Mouse (Mus musculus): ENCODE data around the gene P4hb. TPM values are rescaled to one million over a fixed set of nuclear protein-coding genes. Genes with fewer than 3 reads are reported as not detected.
"Not testable (repeated sequence)": the region's sequence is repeated elsewhere in the genome, so short reads cannot be mapped to it uniquely, and the experiment has no call there.

The P4hb gene
- polyA plus RNA-seq, 1 experiment from 2014 or later: 329 TPM

DNA sequence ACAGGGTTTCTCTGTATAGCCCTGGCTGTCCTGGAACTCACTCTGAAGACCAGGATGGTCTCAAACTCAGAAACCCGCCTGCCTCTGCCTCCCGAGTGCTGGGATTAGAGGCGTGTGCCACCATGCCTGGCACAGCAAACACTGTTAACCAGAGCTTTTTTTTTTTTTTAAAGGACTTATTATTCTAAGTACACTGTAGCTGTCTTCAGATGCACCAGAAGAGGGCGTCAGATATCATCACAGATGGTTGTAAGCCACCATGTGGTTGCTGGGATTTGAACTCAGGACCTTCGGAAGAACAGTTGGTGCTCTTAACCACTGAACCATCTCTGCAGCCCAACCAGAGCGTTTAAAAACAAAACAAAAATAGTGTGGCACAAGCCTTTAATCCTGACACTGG, 14.2 kb downstream of the P4hb start:
- not testable (repeated sequence) for H3K9ac ChIP-seq; ATAC-seq (ENCODE audit: low read depth); H3K27ac ChIP-seq (replicated peaks); H3K4me3 ChIP-seq; H3K27me3 ChIP-seq; H3K4me1 ChIP-seq (replicated peaks); H3K4me2 ChIP-seq; H3K9me3 ChIP-seq
- 89% methylated on average over 6 of the region's 6 CpGs for WGBS
- H3K36me3 ChIP-seq: peaks cover 54% of the 10 kb centered on the region

DNA sequence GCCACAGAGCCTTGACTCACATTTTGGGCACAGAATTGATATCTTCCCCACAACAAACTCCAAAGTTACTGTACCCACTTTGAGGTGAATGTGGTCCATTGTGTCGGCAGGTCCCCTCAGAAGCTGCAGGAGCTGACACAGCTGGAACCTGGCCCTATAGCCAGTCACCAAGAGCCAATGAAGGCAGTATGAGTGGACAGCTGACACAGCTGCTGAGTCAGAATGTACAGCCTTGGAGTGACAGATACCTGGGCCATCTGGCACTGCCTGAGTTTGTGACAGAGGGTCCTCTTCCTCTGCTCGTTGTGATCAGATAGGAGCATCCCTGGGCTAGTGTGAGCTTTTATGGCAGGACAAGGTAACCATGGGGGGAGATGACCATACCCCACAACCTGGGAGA, 17.8 kb downstream of the P4hb start:
- Histone ChIP-seq H3K4me1 (replicated peaks) (peaks cover 3% of the 10 kb centered on the region), H3K36me3 (peaks cover 18% of the 10 kb centered on the region), H3K27ac (replicated peaks) (no peak overlapping the region), H3K9me3 (no peaks in the 10 kb centered on the region), H3K4me3 (no peak overlapping the region), H3K4me2 (no peak overlapping the region), H3K9ac (no peak overlapping the region), H3K27me3 (no peaks in the 10 kb centered on the region)
- no peak for ATAC-seq (ENCODE audit: low read depth)
- WGBS: 75% methylated on average over 2 of the region's 2 CpGs

DNA sequence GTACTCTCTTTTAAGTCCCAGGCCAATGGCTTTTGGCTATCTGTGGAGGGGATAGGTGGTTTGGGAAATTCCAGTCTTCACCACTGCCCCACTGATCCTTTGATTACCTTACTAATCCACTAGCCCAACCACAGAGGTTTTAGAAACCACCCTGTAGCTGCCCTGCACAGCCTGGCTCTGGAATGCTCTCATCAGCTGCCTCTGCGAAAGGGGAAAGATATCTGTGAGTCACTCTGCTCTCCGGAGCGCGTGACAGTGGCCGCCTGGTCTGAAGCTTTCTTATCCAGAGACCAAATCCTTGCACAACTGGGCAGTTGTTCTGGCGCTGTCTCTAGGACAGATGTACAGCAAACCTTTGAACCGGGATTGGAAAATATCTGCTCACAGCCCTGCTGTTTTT, 18.2 kb downstream of the P4hb start:
- no peak for ATAC-seq (ENCODE audit: low read depth)
- no peak overlapping the region for H3K27ac ChIP-seq (replicated peaks)
- H3K9ac ChIP-seq: no peak overlapping the region
- H3K36me3 ChIP-seq: peaks cover 14% of the 10 kb centered on the region
- no peak overlapping the region for H3K4me2 ChIP-seq
- H3K27me3 ChIP-seq: no peaks in the 10 kb centered on the region
- 89% methylated on average over 7 of the region's 7 CpGs for WGBS
- H3K4me1 ChIP-seq (replicated peaks): peaks cover 7% of the 10 kb centered on the region
- no peak overlapping the region for H3K4me3 ChIP-seq
- H3K9me3 ChIP-seq: no peaks in the 10 kb centered on the region

DNA sequence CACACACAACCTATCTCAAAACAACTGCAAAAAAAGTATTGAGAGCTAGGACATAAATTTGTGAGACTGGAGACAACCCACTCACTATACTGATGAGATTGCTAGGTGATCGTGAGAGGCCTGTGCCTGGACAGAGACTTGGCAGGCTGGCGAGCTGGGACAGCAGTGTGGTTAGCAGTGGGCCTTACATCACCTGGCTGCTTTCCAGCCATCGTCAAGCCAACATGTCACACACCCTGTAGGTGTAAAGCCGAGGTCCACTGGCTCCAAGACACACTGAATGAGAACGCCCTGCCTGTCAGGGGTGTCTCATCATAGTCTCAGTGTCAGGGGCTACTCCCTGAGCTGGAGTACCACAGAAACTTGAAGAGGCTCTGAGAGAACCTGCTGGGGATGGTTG, 20.3 kb downstream of the P4hb start:
- peaks cover 20% of the 10 kb centered on the region for H3K4me1 ChIP-seq (replicated peaks)

DNA sequence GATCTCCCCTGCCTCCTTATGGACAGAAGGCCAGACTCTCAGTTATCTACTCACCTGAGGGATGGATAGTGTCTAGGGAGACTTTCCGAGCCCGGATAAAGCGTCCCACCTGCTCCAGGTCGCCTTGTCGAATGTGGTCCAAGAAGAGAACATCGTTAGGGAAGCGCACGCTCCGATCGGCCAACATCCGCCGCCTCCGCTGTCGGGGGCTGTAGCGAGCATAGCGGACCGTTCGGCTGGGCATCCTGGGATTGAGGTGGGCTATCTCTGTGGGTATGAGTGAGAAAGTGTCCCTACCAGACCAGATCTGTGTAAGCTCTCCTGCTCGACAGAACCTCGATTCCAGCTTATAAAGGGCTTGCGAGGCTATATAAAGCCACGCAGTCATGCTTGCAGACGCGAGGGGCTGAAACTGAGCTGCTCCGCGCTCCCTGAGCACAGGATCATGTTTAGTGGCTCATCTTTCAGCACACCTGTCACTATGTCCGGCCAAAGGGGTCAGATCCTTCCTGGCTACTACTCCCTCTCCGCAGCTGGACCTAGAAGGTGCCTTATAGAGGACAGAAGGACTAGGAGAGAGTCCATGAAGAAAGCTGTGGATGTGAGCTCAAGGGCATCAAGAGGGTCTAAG, 22.1 kb downstream of the P4hb start, which contains the start of gene Ppp1r27:
Gene Ppp1r27 (minus strand): TSS at position 323 of the 631 bp plus-strand sequence.
- WGBS: 94% methylated on average over 28 of the region's 28 CpGs
- H3K9ac ChIP-seq: peak within 1 kb of the TSS; percentile 98
- H3K36me3 ChIP-seq: no peaks in the 10 kb centered on the region
- peak within 1 kb of the TSS; percentile 96 for H3K4me2 ChIP-seq
- H3K4me1 ChIP-seq (replicated peaks): peaks cover 29% of the 10 kb centered on the region
- H3K4me3 ChIP-seq: peak within 1 kb of the TSS; percentile 91
- H3K27ac ChIP-seq (replicated peaks): peak within 1 kb of the TSS; percentile 90
- no peaks in the 10 kb centered on the region for H3K27me3 ChIP-seq
- no peak for ATAC-seq (ENCODE audit: low read depth)
- H3K9me3 ChIP-seq: no peaks in the 10 kb centered on the region

More for the DNA sequence above, 20.3 kb downstream of the P4hb start:
- Histone ChIP-seq H3K4me2 (no peak overlapping the region), H3K27me3 (no peaks in the 10 kb centered on the region), H3K9me3 (no peaks in the 10 kb centered on the region), H3K4me3 (no peak overlapping the region), H3K27ac (replicated peaks) (no peak overlapping the region), H3K36me3 (no peaks in the 10 kb centered on the region), H3K9ac (no peak overlapping the region)
- 76% methylated on average over 5 of the region's 5 CpGs for WGBS
- ATAC-seq (ENCODE audit: low read depth): no peak

DNA sequence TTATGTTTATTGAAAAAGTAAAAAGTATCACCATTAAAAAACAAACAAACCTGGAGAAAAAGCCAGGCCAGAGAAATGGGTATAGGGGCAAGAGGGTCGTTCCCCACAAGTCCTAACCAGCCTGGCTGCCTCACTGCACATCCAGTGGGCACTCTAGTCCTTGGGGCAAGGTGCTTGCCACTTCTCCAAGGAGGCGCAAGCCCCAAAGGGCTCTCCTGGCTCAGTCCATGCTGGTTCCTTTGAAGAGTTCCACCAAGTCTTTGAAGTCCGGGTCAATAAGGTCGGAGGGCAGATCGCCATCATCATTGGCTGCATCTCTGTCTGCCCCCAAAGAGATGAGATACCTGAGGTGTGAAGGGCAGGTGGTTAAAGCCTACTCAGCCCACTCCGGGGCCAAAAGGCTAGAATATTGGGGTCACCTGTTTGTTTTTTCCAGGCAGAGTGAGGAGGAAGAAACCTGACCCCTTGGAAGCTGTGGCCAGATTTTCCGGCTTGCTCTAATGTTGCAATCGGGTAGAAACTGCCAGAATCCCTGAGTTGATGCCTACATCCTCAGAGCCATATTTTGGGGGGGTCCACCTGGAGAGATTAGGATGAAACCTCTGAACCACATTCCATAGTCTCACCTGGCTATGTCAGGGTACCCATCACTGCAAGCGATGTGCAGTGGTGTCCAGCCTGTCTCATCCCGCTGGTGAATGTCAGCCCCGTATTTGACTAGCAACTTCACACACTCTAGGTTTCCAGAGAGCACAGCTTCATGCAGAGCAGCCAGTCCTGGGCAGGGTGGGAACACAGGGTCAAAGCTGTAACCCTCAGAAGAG, 22.9 kb downstream of the P4hb start:
- peak; percentile 41; the same call in 1 of the 2 replicates for ATAC-seq (ENCODE audit: low read depth)
- WGBS: 72% methylated on average over 11 of the region's 11 CpGs
- H3K9ac ChIP-seq: peak overlapping the region; percentile 98
- H3K36me3 ChIP-seq: peaks cover 4% of the 10 kb centered on the region; the same call in 1 of the 2 replicates
- peak overlapping the region; percentile 96 for H3K4me2 ChIP-seq
- peak overlapping the region; percentile 90 for H3K27ac ChIP-seq (replicated peaks)
- H3K4me3 ChIP-seq: peak overlapping the region; percentile 91
- H3K9me3 ChIP-seq: no peaks in the 10 kb centered on the region
- H3K4me1 ChIP-seq (replicated peaks): peaks cover 33% of the 10 kb centered on the region
- no peaks in the 10 kb centered on the region for H3K27me3 ChIP-seq

DNA sequence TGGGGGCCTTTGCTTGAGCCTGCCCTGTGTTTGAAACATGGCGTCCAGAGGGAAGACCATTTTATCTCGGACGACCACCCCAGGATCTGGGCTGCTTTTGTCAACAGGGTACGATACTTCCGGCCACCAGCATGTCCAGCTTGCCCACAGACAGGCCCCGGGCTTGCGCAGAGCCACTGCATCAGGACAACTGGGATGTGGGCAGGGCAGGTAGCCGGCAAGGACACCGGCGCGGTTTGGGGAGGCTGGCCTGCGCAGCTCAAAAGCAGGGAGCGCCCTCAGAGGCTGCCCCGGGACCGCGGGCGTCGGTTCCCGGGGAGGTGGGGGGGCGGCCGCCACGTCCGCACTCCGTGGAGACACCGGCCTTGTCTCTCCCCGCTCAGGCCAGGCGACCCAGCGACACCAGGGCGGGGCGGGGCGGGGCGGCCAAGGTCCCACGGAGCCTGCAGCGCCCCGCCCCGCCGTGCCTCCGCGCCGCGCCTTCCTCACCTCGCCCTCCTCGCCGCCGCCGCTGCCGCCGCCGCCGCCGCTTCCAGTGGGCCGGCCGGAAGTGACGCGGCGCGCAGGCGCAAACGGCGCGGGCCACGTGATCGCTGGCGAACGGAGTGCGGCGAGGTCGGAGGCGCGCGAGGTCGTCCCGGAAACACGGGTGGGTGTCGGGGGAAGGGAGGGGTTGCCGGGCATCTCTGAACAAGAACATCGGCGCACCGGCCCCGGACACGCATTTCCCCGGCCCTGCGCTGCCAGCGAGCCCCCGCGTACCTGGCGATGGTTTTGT, 23.7 kb downstream of the P4hb start, which contains the start of gene Mcrip1:
Gene Mcrip1 (minus strand): TSS at position 560 of the 778 bp plus-strand sequence.
- ATAC-seq (ENCODE audit: low read depth): peak; percentile 91
- under 1% methylated on average over 56 of the region's 87 CpGs for WGBS
- Histone ChIP-seq H3K9ac (peak within 1 kb of the TSS; percentile 98), H3K36me3 (peaks cover 13% of the 10 kb centered on the region), H3K9me3 (no peaks in the 10 kb centered on the region), H3K27me3 (no peaks in the 10 kb centered on the region), H3K4me2 (peak within 1 kb of the TSS; percentile 96), H3K4me1 (replicated peaks) (peaks cover 33% of the 10 kb centered on the region), H3K27ac (replicated peaks) (peak within 1 kb of the TSS; percentile 90), H3K4me3 (peak within 1 kb of the TSS; percentile 91)

DNA sequence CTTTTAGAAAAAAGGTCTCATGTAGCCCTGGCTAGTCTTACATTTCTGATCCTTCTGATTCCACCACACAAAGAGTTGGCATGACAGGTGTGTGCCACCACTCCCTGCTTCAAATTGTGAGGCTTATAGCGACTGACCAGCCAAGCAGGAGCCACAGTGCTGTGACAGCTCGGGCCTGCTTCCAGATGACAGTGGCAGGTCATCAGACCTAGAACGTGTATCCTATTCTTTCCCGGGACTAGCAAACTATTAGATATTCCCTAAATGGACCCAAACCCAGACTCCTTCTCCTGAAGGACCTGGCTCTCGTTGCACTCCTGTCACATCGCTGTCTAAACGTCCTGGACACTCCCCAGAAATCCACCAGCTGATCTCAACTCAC, 24.3 kb downstream of the P4hb start:
- 32% methylated on average over 7 of the region's 7 CpGs for WGBS
- no peak for ATAC-seq (ENCODE audit: low read depth)

DNA sequence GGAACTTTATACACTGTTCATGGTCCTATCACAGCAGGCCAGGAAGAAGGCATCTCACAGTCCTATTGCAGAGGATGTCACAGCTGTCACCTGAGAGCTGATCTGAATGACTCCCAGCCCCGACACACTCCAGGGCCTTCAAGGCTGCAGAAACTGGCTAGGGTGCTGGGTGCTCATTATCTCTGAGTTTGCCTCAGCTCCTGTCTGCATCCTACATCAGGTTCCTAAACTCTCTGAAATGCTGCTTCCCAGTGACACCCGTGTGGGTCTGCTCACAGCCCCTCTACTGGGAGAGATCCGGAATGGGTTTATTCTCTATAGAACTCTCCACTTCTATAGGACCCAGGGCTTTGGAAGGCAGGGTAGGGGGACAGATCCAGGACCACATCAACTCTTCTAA, 24.8 kb downstream of the P4hb start:
- H3K4me1 ChIP-seq (replicated peaks): peaks cover 33% of the 10 kb centered on the region
- no peaks in the 10 kb centered on the region for H3K9me3 ChIP-seq
- no peak overlapping the region for H3K27ac ChIP-seq (replicated peaks)
- H3K4me2 ChIP-seq: peak overlapping the region; percentile 96
- no peaks in the 10 kb centered on the region for H3K27me3 ChIP-seq
- 88% methylated on average over 3 of the region's 3 CpGs for WGBS
- no peak for ATAC-seq (ENCODE audit: low read depth)
- H3K4me3 ChIP-seq: peak overlapping the region; percentile 91
- peaks cover 24% of the 10 kb centered on the region for H3K36me3 ChIP-seq
- H3K9ac ChIP-seq: peak overlapping the region; percentile 98

More for the DNA sequence above, 24.3 kb downstream of the P4hb start:
- H3K9ac ChIP-seq: peak overlapping the region; percentile 98
- H3K27me3 ChIP-seq: no peaks in the 10 kb centered on the region
- H3K9me3 ChIP-seq: no peaks in the 10 kb centered on the region
- H3K4me1 ChIP-seq (replicated peaks): peaks cover 33% of the 10 kb centered on the region
- peaks cover 19% of the 10 kb centered on the region for H3K36me3 ChIP-seq
- H3K27ac ChIP-seq (replicated peaks): peak overlapping the region; percentile 90
- H3K4me2 ChIP-seq: peak overlapping the region; percentile 96
- H3K4me3 ChIP-seq: peak overlapping the region; percentile 91

DNA sequence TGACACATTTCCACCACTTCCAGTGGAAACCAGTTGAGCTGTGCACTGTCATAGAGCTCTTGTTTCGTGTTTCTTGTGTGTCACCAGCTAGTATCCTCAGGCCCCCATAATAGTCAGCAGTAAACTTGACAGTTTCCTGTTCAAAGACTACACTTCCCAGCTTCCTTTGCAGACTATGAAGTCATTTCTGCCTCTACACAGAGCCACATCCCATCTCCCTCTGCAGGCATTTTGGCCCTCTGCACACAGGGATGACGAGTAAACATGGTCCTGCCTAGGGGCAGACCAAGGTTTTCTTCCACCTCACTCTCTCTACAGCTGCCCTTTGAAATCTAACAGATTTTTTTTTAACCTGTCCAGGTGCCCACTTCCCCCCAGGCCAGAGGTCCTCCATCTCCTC, 25.6 kb downstream of the P4hb start:
- Histone ChIP-seq H3K4me2 (0 out of 2 replicates have a peak overlapping the region, but pooled peaks have one; percentile 96), H3K27ac (replicated peaks) (no peak overlapping the region), H3K9me3 (no peaks in the 10 kb centered on the region), H3K4me3 (no peak overlapping the region), H3K36me3 (peaks cover 32% of the 10 kb centered on the region), H3K9ac (peak overlapping the region; percentile 12; the same call in 1 of the 2 replicates), H3K4me1 (replicated peaks) (peaks cover 33% of the 10 kb centered on the region), H3K27me3 (no peaks in the 10 kb centered on the region)
- ATAC-seq (ENCODE audit: low read depth): no peak
- 57% methylated on average over 2 of the region's 2 CpGs for WGBS

GRCm38 (mm10) chr11:120545964-120546363, 27.1 kb downstream of the P4hb start:
- no peaks in the 10 kb centered on the region for H3K27me3 ChIP-seq
- H3K27ac ChIP-seq (replicated peaks): no peak overlapping the region
- no peak overlapping the region for H3K4me2 ChIP-seq
- WGBS: 96% methylated on average over 3 of the region's 3 CpGs
- ATAC-seq (ENCODE audit: low read depth): no peak
- H3K4me3 ChIP-seq: no peak overlapping the region
- H3K9ac ChIP-seq: 0 out of 2 replicates have a peak overlapping the region, but pooled peaks have one; percentile 17
- H3K4me1 ChIP-seq (replicated peaks): peaks cover 33% of the 10 kb centered on the region
- peaks cover 44% of the 10 kb centered on the region for H3K36me3 ChIP-seq
- H3K9me3 ChIP-seq: no peaks in the 10 kb centered on the region

Data from neural tube, embryonic 13.5 days (tissue).